Mouse (Mus musculus) lung, postnatal 0 days (tissue): ENCODE results near the gene Mef2c.

Source experiments
- CTCF ChIP-seq: IDR thresholded peaks from 2 replicates; pipeline ENCODE4 v1.5.1; 2016; ENCODE audit warnings: antibody characterized with exemption, mild to moderate bottlenecking
- EP300 ChIP-seq: IDR thresholded peaks from 2 replicates; pipeline ENCODE4 v1.6.1; 2016; ENCODE audit warnings: antibody characterized with exemption, mild to moderate bottlenecking, control low read depth

- no peak for TF ChIP-seq EP300
- TF ChIP-seq CTCF, result no peak
Observed at GRCm38 (mm10) chr13:83536361-83536760, 32.5 kb downstream of the Mef2c start.
